Mouse (Mus musculus) lung, postnatal 0 days (tissue): Measurements from ENCODE around the gene Trdmt1.

Source experiments
- CTCF ChIP-seq: IDR thresholded peaks from 2 replicates; pipeline ENCODE4 v1.5.1; 2016; ENCODE audit warnings: antibody characterized with exemption, mild to moderate bottlenecking
- EP300 ChIP-seq: IDR thresholded peaks from 2 replicates; pipeline ENCODE4 v1.6.1; 2016; ENCODE audit warnings: antibody characterized with exemption, mild to moderate bottlenecking, control low read depth

DNA sequence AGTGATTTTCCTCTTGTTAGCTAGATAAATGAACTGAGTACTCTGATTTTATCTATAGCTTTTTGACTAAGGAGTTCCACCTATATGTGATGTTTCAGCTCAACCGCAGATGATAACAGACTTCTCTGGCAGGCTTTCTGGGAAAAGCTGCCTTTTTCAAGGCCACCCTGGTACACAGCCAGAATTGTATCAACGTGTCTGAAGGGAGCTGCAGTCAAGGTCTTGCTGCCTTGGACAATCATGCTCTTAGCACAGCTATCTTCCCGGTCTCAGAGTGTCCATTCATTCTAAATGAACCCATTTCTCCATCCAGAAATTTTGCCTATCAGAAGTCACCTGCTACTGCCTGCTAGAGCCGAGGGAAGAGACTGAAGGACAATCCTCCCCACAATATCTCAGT, 16.9 kb downstream of the Trdmt1 start:
- TF ChIP-seq CTCF (no peak), EP300 (no peak)
